Mouse (Mus musculus) thymus, adult 2 months (tissue): ENCODE results near the gene Snx18. TPM values are rescaled to one million over a fixed set of nuclear protein-coding genes. Genes with fewer than 3 reads are reported as not detected.

ENCODE experiments used
- DNase-seq: peaks from one replicate; pipeline ENCODE4 v3.0.0; 2021
- H3K27ac ChIP-seq: fragments of 200-500 bp; 2 replicates; pipeline ENCODE4 v1.5.1; 2012; ENCODE audit warnings: low read length, control low read depth; ENCODE audit not compliant: control insufficient read depth, insufficient read depth
- H3K27me3 ChIP-seq: fragments of 200-500 bp; 2 replicates; pipeline ENCODE4 v1.6.1; 2012; ENCODE audit warnings: mild to moderate bottlenecking, low read length, moderate library complexity, mixed read lengths; ENCODE audit not compliant: control insufficient read depth, insufficient read depth
- H3K36me3 ChIP-seq: fragments of 200-500 bp; 2 replicates; pipeline ENCODE4 v1.6.1; 2012; ENCODE audit warnings: mild to moderate bottlenecking, low read length, moderate library complexity; ENCODE audit not compliant: control insufficient read depth, insufficient read depth
- H3K4me1 ChIP-seq: fragments of 200-500 bp; replicated peaks from 2 replicates; pipeline ENCODE4 v1.6.1; 2012; ENCODE audit warnings: low read length; ENCODE audit not compliant: control insufficient read depth, insufficient read depth
- H3K4me3 ChIP-seq: fragments of 200-500 bp; 2 replicates; pipeline ENCODE4 v1.5.1; 2012; ENCODE audit warnings: mild to moderate bottlenecking, low read length, control low read depth, moderate library complexity; ENCODE audit not compliant: control insufficient read depth, insufficient read depth
- CTCF ChIP-seq: fragments of 200-500 bp; IDR thresholded peaks from 2 replicates; pipeline ENCODE4 v1.5.1; 2012; ENCODE audit warnings: mild to moderate bottlenecking, control low read depth, low read length, moderate library complexity, borderline replicate concordance; ENCODE audit not compliant: control insufficient read depth, poor library complexity, insufficient read depth; ENCODE audit errors: extremely low read depth
- POLR2A ChIP-seq: fragments of 200-500 bp; IDR thresholded peaks from 2 replicates; pipeline ENCODE4 v1.6.1; 2012; ENCODE audit warnings: mild to moderate bottlenecking, low read length, control low read depth, moderate library complexity; ENCODE audit not compliant: control insufficient read depth, poor library complexity, insufficient read depth; ENCODE audit errors: extremely low read depth
- WGBS: fragments of 180-500 bp; shearing (Covaris S2); methylation state at CpG from one replicate; pipeline ENCODE4 v1.1.7; 2018; 5-methylcytosine and 5-hydroxymethylcytosine counted together
- polyA plus RNA-seq: library from polyadenylated mRNA; depleted of rRNA; stranded (reverse); fragments of >200 nt; gene quantifications from 2 replicates; pipeline ENCODE4 v1.2.3, GENCODE M21; 2012

The Snx18 gene
- polyA plus RNA-seq, 1 experiment, result 15.6 TPM

DNA sequence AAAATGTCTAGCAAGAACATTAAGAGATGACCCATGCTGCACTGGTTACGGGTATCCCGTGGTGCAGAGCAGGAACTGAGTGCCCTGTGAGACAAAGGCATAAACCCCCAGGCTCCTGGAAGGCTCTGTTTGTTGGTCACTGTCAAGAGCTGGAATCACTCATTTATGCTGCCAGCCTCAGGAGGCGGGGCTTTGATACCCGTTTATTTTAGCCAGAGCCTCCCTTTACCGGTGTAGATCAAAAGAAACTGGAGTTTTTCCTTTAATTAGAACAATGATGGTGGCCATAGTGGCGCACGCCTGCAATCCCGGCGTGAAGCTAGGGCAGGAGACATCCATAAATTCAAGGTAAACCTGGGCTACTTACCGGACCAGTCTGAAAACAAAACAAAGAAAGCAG, 12.7 kb downstream of the Snx18 start:
- Histone ChIP-seq H3K4me3 (no peak overlapping the region), H3K36me3 (no peaks in the 10 kb centered on the region), H3K4me1 (peaks cover 9% of the 10 kb centered on the region), H3K27ac (no peak overlapping the region), H3K27me3 (no peaks in the 10 kb centered on the region)
- TF ChIP-seq POLR2A (no peak), CTCF (no peak)
- DNase-seq, result no peak
- 99% methylated on average over 10 of the region's 10 CpGs for WGBS

DNA sequence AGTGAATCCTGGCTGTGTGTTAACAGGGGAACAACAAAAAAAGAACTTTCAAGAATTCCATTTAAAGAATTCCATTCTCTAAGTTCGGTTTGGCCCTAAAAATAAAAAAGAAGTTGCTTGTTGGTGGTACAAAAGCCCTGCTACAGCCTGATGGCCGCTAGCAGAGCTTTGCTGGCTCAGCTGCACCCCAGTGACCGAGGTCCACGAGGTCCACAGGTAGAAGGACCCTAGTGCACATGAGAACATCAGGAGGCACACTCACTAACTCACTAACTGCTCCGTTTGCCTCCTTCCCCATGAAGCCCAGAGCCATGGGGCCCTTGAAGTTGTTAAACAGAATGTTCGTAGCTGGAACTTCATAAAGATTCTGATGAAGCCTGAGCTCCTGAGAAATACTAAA, 14.0 kb downstream of the Snx18 start:
- H3K4me3 ChIP-seq, result no peak overlapping the region

DNA sequence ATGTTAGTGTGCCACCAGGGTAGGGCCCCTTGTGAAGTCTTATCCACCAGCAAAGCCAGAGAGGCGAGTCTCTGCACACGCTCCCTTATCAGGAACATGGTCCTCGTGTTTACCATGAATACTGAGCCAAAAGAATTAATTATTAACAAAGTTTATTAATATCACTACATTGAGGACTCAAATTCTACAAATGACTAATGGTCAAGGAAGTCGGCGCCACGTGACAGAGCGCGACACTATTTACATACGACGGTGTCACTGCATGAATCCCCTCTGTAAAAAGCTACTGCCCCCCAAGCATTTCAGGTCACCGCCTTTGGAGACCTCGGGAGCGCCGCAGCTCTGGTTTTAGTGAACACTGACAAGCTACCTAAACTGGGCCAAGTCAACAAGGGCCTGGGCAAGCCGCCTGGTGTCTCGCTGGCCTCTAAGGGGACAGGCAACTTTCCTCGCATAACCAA, 15.5 kb downstream of the Snx18 start:
- Histone ChIP-seq H3K27ac (no peak overlapping the region), H3K4me3 (no peak overlapping the region), H3K27me3 (no peaks in the 10 kb centered on the region), H3K4me1 (peaks cover 11% of the 10 kb centered on the region), H3K36me3 (no peaks in the 10 kb centered on the region)
- DNase-seq, result no peak
- no peak for TF ChIP-seq POLR2A
- TF ChIP-seq CTCF, result no peak
- 91% methylated on average over 17 of the region's 17 CpGs for WGBS

More for the DNA sequence above, 14.0 kb downstream of the Snx18 start:
- H3K4me1 ChIP-seq, result peaks cover 11% of the 10 kb centered on the region
- no peak for DNase-seq
- no peaks in the 10 kb centered on the region for H3K27me3 ChIP-seq
- WGBS, result 93% methylated on average over 6 of the region's 6 CpGs
- no peaks in the 10 kb centered on the region for H3K36me3 ChIP-seq
- TF ChIP-seq CTCF (no peak), POLR2A (no peak)
- no peak overlapping the region for H3K27ac ChIP-seq

DNA sequence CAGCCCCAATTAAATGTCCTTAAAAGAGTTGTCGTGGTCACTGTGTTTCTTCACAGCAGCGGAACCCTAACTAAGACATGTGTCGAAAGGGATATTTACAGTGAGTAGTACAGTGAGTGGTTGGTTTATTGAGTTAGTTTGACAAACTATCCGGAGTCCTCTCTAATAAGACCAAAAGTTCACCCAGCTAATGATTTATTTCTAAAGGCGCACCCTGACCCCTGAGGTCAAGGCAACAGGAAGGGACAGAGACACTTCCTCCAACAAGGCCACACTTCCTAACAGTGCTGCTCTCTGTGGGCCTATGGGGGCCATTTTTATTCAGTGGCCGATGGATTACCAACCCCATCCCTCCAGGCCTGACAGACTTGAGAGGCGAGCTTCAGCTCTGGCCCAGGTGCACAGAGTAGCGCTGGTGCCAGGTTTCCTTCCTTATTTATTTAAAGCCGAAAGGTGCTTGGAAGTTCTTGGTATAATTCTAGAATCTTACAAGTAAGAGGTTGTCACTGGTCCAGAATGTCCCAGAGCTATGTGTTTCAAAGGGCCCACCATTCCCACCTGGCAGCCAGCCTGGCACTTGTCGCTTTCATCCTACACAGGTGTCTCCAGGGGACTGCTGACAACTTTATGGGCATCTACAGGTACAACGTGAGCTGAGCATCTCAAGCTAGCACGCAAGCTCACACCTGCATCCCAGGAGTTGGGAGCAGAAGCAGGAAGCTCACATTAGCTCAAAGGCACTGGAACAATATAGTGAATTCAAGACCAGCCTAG, 16.3 kb downstream of the Snx18 start:
- H3K27ac ChIP-seq, result no peak overlapping the region
- no peak for TF ChIP-seq CTCF
- no peaks in the 10 kb centered on the region for H3K27me3 ChIP-seq
- H3K4me1 ChIP-seq, result peaks cover 11% of the 10 kb centered on the region
- no peaks in the 10 kb centered on the region for H3K36me3 ChIP-seq
- no peak overlapping the region for H3K4me3 ChIP-seq
- DNase-seq, result no peak
- 95% methylated on average over 12 of the region's 12 CpGs for WGBS

DNA sequence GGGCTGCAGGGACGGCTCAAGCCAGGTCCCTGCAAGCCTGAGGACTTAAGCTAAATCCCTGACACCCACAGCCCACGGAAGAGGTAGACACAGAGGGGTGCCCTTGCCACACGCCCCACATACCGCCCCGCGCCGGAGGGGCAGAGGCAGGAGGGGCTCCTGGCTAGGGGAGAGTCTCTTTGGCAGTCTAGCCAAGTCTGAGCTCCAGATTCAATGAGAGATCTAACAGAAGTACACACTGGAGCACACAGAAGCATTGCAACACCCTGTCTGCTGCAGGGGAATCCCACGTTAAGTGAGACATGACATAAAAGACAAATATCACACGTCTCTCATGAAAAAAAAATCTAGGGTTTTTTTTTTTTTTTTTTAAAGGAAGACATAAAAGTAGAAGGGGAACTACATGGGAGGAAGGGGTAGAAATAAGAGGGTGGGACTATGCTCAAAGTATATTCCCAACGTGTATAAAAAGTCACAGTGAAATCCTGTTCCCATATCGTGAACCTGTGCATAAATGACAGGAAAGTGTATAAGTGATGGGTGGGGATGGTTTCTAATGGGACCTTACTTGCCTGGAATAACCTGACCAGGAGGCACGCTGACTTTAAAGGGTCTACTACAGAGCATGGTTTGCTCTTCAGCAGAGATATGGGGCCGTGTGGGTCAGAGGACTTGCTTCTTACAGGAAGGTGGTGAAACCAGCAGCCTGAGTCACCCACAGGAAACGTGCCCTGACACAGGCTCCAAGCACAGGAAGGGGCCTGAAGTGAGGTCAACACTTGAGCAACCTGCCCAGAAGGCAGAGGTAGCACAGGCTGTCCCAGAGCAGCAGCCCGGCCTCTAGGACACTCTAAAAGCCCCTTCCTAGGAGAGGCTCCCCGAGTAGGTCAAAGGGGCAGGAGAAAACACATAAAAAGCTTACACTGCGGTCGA, 17.6 kb downstream of the Snx18 start:
- H3K4me3 ChIP-seq, result no peak overlapping the region
- no peak overlapping the region; the same call in 1 of the 2 replicates for H3K27ac ChIP-seq
- WGBS, result 68% methylated on average over 18 of the region's 18 CpGs
- peaks cover 11% of the 10 kb centered on the region for H3K4me1 ChIP-seq
- no peaks in the 10 kb centered on the region for H3K27me3 ChIP-seq
- TF ChIP-seq POLR2A (no peak), CTCF (no peak)
- H3K36me3 ChIP-seq, result no peaks in the 10 kb centered on the region
- DNase-seq, result no peak

DNA sequence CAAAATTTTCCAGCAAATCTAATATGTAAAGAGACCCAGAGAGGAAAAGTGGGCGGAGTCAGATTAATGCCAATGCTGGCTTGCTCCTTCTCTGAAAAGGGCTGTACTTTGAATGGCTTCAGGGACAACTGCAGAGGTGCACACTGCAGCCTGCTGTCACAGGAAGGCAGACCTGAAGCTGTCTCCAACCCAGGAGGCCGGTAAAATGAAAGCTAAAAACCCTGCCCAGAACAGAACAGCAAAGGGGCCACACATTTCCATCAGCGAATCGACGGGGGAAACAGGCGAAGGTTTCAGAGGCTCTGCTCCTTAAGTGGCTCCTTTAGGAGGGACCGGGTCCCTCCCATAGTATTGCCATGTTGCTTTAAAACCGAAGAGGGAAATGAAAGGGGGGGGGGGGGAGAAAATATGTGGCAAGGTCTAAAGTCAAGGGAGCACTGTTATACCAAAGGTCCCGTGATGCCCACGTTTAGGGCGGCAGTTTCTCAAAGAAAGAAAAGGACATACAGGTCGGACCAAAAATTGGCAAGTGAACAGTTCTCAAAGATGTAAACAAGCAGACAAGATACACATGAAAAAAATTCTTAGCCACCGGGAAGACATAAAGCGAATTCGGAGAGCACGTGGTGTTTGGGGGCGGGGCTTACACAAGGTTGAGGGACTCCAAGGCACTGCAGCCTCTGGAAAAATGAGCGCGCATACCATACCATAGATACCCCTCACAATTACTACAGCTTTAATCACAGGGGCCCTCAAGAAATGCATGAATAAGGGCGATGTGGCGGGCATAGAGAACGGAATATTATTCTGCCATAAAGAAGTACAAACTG, 18.4 kb downstream of the Snx18 start:
- H3K4me3 ChIP-seq, result no peak overlapping the region
- TF ChIP-seq POLR2A (no peak), CTCF (no peak)
- no peaks in the 10 kb centered on the region for H3K36me3 ChIP-seq
- WGBS, result 91% methylated on average over 22 of the region's 22 CpGs
- H3K27me3 ChIP-seq, result no peaks in the 10 kb centered on the region
- no peak overlapping the region for H3K27ac ChIP-seq
- DNase-seq, result no peak
- H3K4me1 ChIP-seq, result peaks cover 11% of the 10 kb centered on the region
